Mouse (Mus musculus) brain, embryonic 18.5 days (tissue): Measurements from ENCODE around the gene Usp21.

ENCODE experiments used
- DNase-seq: peaks from one replicate; pipeline ENCODE4 v3.0.0-alpha.2; 2012; ENCODE audit warnings: low read depth, low spot score

Gene Usp21

DNA sequence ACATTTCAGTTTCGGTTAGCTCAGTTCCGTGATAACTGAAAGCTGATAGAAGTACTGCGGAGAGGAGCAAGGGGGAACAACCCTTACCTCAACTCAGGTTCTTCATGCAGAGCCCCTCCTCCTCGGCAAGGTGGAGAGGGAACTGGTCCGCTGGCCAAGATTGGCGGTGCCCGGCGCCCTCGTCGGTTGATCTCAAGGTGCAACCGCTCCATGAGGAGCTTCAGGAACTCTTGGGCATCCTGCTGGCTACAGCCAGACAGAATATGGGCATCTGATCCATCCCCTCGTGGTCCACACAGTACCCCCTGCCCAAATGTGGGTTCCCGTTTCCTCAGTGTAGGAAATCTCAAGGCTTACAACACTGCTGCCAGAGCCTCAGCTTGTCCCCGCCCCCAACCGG is 3.3 kb downstream of the Usp21 start:
- DNase-seq: no peak

DNA sequence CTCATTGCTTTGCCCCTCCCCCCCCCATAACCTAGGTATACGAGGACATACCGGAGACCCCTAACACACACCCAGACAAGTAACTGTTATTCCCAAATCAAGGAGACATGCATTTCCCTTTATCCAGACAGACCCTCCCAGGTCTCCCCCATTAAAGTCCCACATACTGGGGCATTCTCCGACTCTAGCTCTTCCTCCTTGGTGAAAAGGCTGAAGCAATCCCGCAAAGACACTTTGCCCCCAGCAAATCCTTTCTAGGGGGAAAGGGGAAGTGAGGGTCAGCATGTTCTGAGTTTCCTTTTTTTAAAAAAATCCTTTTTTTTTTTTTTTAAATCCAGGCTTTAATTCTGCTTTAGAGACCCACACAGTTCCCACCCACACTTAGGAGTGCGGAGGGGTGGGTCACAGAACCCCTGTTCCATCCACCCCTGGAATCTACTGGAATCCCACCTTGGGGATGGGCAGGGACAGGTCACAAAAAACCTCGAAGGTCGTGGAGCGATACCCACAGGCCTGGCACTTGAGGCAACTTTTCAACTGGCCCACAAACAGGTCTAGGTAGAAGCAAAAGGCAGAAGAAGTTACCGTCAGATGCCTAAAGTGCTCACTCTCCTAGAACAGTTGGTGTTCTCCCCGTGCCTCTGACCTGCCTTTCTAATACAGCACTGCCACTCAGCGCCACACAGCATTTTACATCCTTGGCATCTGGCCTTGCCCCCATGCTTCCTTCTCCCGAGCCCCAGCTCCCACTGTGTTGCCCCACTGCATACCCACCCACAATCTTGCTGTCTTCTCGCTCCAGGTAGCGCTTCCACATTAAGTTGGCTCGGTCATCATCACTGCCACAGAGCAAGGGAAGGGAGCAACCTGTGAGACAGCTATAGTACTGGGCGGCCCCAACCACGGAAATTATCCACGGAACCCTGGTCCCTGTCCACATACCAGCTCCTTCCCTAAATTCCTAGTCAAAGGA is 4.3 kb downstream of the Usp21 start:
- DNase-seq: no peak

DNA sequence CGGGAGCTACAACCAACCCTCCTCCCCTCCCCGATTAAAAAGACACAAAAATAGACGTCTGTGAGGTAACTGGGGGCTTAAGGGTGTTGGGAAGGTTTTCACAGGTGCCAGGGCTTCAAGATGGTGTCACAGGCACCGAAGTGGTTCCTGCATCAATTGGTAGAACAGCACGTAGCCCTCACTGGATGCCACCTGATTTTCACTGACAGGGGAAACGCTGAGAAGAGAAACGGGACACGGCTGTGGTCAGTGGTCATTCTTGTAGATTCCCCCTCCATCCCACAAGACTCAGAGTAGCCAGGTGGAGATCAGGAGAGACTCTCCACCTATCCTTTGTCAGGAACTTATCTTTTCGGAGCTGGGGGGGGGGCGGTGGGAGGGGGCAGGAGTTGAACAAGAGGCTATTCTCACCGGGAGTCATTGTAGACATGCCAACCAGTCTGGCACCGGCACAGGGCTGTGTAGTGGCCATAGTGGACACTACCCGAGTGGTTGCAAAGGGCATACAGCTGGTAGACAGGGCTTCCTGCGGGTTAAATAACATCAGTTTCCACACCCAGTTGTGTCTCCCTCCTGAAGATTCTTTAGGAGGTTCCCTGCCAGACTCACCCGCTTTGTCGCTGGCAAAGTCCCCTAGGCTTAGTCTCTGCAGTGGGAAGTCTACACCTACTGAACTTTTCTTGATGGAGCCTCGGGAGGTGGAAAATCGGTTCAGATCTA is 5.5 kb downstream of the Usp21 start:
- no peak for DNase-seq

DNA sequence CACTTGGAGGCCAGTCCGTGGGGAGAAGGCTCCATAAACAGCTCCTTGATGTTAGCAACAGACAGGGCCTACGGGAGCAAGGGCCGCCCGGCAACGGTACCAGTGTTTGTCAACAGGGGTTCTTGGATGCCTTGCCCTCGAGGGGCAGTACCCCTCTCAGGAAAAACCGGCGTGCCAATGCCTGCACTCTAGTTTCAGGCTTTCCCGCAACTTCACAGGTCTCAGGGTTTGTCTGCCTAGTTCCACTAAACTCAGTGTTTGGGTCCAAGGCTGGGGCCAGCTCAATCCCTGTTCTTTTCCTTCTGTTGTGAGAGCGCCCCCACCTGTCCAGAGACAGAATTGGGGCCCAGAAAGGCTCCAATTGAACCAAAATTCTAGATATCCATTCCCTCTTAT is 6.3 kb downstream of the Usp21 start:
- no peak for DNase-seq

DNA sequence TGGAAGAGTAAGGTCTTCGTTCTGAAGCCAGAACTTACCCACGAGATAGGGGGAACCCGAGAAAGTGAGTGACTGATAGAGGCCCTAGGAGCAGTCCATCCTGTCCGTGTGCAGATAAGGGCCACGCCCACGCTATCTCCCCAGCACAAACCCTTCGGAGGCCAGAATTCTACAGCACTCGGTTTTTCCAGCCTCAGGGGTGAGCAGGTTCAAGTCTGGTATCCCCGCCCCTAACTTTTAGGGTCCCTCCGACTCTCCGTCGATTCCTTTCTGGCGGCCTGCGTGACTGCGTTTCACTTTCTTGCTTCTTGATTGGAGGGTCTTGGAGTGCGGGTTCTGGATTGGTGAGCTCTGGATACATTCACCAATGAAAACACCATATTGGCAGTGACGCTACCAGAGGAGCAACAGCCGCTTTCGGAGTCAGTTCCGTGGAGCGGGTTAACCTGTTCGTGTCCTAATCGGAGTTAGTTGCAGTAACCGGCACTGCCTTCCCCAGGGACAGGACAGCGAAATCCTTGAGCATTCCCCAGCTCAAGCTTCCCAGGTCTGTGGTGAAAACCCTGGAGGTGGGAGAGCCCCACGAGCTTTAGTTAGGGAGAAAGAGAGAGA is 6.8 kb downstream of the Usp21 start, which contains the start of gene Ppox:
Gene Ppox, minus strand, starts transcription at position 271 of the 612 bp plus-strand sequence.
- DNase-seq: peak; percentile 97

DNA sequence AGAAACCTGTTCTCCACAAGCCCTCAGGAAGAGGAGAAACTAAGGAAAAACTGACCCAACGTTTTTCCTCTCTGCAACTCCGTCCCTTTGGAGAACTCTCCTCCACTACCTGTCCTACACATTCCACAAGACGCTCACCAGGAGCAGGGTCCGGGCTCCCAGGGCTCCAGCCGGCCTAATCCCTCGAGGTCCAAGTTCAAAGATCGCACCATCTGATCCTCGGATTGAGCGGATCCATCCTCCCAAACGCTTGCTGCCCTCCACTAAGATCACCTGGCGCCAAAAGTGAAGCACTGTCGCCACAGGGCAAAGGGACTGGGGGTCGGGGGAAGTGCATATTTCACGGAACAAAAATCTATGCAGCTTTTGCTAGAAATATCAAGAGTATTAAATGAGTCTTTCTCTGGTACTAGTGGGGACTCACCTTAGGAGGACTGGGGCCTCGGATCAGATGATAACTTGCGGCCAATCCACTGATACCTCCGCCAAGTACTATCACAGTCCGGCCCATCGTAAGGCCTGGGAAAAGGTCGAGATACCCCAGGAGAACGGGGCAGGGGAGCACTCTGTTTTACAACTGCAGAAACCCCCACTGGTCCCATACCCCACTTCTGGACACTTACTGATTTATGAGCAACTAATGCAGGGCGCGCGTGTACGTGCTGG is 7.4 kb downstream of the Usp21 start:
- no peak for DNase-seq

DNA sequence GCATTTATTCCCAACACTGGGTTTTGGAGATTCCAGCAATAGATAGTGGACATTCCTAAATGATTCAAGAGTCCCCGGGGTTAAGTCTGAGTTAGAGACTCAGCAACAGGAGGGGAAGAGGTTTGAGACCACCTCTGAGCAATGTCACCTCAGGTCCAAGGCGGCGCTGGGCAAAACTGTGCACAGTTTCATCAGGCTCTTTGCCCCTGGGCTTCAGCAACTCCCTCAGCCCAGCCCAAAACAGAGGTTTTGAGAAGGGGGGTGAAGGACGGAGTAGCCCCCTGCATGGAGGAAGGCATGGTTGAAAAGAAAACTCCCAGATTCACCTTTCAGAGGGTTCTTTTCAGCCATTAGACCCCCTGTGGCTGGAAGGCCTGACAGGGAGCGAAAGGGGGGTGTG is 8.1 kb downstream of the Usp21 start:
- no peak for DNase-seq

DNA sequence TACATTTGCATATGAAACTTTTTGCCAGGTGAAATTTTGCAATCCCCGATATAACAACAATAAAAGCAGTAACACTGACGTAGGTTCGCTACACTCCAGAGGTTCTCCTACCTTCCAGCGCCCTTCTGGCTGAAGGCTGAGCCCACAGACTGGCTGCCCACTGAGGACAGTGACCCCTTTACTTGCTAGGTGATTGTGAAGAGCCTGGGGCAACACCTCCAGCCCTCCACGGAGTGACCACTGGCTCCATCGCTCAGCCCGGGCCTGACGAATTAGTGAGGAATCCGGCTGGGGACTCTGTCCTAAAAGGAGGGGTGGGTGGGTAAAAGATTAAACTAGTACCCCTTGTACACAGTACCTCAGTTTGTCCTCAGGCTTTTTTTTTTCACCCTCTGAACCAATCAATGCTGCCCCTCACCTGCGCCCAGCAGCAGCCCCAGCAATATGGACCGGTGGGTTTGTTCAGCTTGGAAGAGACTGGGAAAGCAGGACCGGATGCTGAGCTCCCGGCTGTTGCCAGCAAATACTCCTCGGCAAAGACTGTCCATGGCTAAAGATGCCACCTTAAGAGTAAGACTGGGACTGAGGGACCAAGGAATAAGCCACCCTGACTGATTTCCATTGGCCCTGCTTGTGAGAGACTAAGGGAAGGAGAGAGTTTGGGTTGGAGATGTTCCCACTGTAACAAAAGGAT is 8.6 kb downstream of the Usp21 start:
- DNase-seq: no peak

DNA sequence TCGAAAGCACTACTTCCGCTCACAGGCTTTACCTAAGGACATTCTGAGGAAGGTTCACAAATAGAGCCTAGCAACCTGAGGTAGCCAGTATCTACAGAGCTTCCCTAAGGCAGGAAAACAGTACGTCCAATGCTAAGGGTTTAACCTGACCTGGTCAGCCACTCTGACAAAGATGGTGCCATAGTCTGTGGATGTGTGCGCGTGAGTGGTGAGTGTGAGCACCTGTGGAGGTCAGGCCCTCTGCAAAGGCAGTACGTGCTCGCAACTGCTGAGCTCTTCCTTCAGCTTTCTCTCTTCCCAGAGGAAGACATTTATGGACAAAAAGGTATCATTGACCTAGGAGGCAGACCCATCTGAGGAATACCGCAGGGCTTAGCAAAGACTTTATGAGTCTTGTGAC is 9.4 kb downstream of the Usp21 start:
- DNase-seq: no peak

DNA sequence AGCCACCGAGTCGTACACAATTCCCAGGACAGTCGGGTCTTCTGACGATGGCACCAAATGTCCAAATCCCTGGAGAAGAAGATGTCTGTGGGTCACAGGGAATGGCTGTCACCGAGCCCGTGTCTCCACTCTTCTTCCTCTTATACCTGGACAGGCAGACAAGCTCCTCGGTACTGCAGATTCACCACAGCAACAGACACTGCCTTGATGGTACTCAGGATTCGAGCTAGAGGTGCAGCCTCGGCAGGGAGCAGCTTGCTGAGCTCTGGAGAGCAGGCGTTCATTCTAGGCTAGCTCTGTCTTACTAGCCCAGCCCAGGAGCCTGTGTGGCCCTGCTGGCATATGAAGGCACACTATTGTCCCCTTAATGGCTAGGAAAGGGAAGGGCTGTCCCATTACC is 10.1 kb downstream of the Usp21 start:
- DNase-seq: no peak

DNA sequence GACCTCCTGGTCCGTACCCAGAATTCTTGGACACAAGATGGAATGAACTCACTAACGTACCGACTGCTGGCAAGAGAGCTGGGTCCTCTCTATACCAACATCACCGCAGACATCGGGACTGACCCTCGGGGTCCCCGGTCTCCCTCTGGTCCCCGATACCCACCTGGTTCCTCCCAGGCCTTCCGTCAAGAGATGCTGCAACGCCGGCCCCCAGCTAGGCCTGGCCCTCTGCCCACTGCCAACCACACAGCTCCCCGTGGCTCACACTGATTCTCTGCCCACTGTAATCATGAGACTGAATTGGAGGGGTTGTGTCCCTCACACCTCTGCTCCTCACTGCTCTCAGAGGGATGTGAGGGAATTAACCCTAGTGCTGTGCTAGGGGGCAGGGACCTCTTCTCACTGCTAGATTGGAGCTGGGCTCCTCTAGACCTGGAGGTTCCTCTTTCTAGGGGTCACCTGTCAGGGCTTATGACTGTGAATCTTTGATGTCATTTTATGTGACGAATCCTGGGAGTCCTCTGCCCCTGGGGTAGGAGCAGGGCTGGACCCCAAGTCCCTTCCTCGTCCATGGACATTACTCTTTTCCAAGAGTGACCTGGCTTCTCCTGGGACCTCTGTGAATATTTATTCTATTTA is 11.6 kb downstream of the Usp21 start:
- no peak for DNase-seq

DNA sequence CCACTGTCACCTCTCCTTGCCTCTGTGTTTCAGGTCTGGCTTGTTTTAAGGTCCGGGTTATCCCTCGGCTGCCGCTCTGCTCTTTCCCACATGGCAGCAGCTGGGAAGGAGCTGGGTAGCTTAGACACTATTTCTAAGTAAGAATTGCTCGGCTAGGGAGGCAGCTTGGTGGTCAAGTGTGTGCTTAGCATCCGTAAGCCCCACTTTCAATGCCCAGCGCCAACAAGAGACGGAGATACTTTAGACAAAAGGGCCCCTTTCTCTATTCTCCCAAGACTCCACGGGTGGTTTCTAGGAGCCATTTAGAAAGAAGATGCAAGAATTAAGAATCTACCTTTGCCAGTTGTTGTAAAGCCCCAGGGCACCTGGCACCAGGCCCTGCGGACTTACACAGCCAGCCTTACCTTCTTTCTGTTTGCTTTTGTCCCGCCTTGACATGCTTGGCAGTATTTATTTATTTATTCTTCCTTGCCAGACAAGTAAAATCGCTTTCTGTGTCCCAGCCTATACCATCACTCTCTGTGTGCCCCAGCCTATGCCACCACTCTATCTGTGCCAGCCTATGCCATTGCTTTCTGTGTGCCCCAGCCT is 12.6 kb downstream of the Usp21 start:
- no peak for DNase-seq

DNA sequence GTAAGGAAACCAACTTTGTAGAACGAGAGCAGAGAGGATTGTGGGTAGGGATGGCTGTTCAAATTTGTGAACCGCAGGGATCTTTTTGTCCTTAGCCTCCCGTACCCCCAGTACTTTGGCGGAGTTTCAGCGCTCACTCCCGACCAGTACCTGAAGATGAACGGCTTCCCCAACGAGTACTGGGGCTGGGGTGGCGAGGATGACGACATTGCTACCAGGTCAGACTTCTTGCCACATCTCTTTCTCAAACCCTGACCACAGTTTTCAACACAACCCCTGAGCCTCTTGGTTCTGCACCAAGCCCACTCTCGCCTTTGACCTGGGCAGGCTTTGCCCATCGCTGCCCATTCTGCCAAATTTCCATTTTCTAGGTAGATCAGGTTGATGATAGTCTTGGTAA is 13.6 kb downstream of the Usp21 start:
- DNase-seq: no peak

DNA sequence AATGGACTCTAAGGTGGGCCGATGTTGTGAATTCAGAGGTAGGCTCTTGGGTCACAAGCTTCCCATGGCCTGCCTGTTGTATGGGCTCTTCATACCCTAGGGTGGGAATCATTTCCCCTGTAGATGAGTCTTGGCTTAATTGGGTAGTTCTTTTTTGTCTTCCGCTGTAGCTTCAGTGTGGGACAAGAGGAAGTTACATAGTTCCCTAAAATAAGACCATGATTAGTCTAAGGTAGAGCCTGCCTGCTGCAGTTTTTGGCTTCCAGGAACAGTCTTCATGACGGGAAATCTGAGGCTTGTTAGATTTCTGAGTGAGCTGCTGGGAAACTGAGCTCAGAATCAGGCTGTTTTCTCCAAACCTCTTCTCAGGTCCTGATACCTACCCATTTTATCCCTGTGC is 15.7 kb downstream of the Usp21 start:
- no peak for DNase-seq

DNA sequence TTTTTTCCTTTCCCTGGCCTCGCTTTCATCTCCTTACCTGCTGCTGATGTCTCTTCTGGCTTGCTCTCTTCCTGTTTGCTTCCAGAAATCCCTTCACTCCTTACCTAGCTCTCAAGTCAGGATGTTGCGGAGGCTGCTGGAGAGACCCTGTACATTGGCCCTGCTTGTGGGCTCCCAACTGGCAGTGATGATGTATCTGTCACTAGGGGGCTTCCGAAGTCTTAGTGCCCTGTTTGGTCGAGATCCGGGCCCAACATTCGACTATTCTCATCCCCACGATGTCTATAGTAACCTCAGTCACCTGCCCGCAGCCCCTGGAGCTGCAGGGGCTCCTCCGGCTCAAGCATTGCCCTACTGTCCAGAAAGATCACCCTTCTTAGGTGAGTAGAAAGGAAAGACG is 16.2 kb downstream of the Usp21 start:
- DNase-seq: no peak

DNA sequence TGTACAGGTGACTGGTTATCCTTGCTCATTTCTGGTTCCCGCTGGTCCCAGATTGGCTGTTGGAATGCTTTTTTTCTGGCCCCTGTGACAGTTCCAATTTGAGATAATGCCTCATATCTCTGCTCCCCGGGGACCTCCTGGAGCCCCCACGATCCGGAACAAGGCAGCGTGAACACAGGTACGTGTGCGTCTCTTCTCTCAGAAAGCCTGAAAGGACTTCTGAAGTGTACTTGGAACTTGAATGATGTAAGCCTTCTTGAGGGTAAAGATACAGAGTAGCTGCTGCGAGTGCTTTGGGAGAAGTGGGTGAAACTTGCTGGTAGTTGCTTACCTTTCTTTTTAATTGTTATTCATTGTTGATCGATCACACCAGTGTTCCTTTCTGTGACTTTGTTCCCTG is 16.6 kb downstream of the Usp21 start:
- DNase-seq: no peak

DNA sequence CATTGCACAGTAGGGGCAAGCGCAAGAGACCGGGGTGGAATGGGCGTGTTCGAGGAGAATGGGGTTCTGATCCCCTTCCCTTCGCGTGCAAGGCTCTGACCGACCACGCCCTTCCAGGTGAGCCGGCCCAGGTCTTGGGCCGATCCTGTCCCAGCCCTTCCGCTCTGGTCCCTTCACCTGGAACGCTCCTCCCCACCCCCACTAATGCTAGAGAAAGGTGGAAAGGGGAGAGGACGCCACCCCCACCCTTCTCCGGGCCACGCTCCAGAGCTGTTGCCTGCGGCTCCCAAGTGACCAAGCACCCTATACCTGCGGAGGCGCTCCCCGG is 17.3 kb downstream of the Usp21 start:
- DNase-seq: no peak

DNA sequence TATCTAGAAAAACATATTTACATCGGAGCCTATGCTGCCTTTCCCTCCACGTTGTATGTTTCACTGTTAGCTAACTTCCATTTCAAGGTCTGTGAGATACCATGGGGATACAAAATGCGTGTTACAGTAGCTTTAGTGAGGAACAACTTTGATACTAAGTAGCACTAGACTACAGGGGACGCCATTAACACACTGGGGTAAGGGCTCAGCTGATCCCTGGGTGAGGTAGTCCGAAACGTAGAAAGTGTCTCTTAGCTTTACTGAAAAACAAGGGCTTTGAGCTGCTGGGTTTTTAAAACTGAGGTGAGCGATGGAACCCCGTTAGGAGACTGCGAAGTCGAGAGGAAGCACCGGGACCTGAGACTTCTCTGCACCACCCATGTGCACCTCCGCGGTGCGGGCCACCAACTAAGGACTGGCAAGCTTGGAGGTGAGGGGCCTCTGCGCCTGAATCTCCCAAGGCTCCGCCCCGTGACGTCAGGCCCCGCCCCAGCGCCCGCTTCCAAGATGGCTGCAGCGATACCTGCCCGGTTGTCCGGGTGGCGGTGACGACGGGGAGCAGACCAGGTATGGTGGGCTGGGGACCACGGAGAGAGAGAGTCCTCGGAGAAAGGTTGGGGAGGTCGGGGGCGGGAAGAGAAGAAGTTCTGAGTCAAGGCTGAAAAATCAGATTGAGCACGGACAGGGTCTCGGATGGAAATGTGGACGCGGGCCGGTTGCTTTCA is 17.8 kb downstream of the Usp21 start, which contains the start of gene B4galt3:
Gene B4galt3, plus strand, starts transcription at position 481 of the 725 bp plus-strand sequence.
- no peak for DNase-seq

DNA sequence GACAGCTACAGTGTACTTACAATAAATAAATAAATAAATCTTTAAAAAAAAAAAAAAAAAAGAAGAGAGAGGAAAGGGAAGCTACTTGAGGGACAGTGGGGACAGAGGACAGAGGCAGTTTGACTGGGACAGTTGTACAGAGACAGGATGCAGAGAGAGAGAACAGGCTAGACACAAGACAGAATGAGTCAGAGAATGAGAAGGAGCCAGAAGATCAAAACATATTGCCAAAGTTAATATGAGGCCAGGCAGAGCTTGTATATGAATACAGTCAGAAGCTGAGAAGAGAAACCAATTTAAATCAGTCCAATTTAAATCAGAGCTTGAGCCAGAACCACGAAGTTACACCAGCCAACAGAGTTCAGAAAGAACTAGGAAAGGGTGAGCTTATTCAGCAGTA is 19.4 kb downstream of the Usp21 start:
- no peak for DNase-seq
